Mouse (Mus musculus) erythroblast, embryonic 14.5 days (primary cell): ENCODE data around the gene Pik3ca.

ENCODE experiments used
- GATA1 ChIP-seq: IDR thresholded peaks from 2 replicates; pipeline ENCODE4 v1.6.1; 2012; ENCODE audit warnings: low read length, inconsistent platforms, mixed read lengths
- TAL1 ChIP-seq: IDR thresholded peaks from 3 replicates; pipeline ENCODE4 v1.6.1; 2012; ENCODE audit warnings: low read length, inconsistent platforms, mixed read lengths

- TF ChIP-seq GATA1 (no peak), TAL1 (no peak)
Observed at GRCm38 (mm10) chr3:32508666-32509324, 111.3 kb downstream of the Pik3ca start.
